Mouse (Mus musculus) A20 (cell line): ENCODE measurements around the gene Cacna1b.

Source experiments
- DNase-seq: peaks from one replicate; pipeline ENCODE4 v3.0.0-alpha.2; 2011; ENCODE audit warnings: low read depth, low spot score

Cacna1b gene

GRCm38 (mm10) chr2:24553962-24554361 lies 209.0 kb downstream of the Cacna1b start:
- no peak for DNase-seq
